Mouse (Mus musculus) intestine, postnatal 0 days (tissue): ENCODE data around the gene Gsg1l. TPM values are rescaled to one million over a fixed set of nuclear protein-coding genes. Genes with fewer than 3 reads are reported as not detected.

ENCODE experiments used
- ATAC-seq: fragments of 200-750 bp; cut with Nextera tagmentation; 2 replicates; pipeline ENCODE4 v1.8.0; 2017; ENCODE audit warnings: mild to moderate bottlenecking, moderate TSS enrichment, moderate library complexity
- H3K27ac ChIP-seq: fragments of 300-500 bp; sonication (generic); 2 replicates; pipeline ENCODE4 v1.5.1; 2014; ENCODE audit warnings: mild to moderate bottlenecking, low read depth, low read length, moderate library complexity
- H3K27me3 ChIP-seq: fragments of 300-500 bp; sonication (generic); replicated peaks from 2 replicates; pipeline ENCODE4 v1.6.1; 2014; ENCODE audit warnings: low read length, mixed read lengths; ENCODE audit not compliant: control insufficient read depth, insufficient read depth
- H3K36me3 ChIP-seq: fragments of 300-500 bp; sonication (generic); 2 replicates; pipeline ENCODE4 v1.6.1; 2014; ENCODE audit warnings: mild to moderate bottlenecking, moderate library complexity; ENCODE audit not compliant: control insufficient read depth, insufficient read depth
- H3K4me1 ChIP-seq: fragments of 300-500 bp; sonication (generic); replicated peaks from 2 replicates; pipeline ENCODE4 v1.6.1; 2014; ENCODE audit warnings: antibody characterized with exemption, low read length, mixed read lengths; ENCODE audit not compliant: control insufficient read depth, insufficient read depth
- H3K4me2 ChIP-seq: fragments of 300-500 bp; sonication (generic); replicated peaks from 2 replicates; pipeline ENCODE4 v1.6.1; 2014; ENCODE audit warnings: low read depth, mild to moderate bottlenecking, moderate library complexity
- H3K4me3 ChIP-seq: fragments of 300-500 bp; sonication (generic); 2 replicates; pipeline ENCODE4 v1.5.1; 2014; ENCODE audit warnings: low read depth, low read length
- H3K9ac ChIP-seq: fragments of 300-500 bp; sonication (generic); 2 replicates; pipeline ENCODE4 v1.6.1; 2014; ENCODE audit warnings: mild to moderate bottlenecking, low read depth, low read length
- H3K9me3 ChIP-seq: fragments of 300-500 bp; sonication (generic); 2 replicates; pipeline ENCODE4 v1.6.1; 2016; ENCODE audit warnings: mixed run types; ENCODE audit not compliant: control insufficient read depth
- CTCF ChIP-seq: sonication (generic); IDR thresholded peaks from 2 replicates; pipeline ENCODE4 v1.5.1; 2016; ENCODE audit warnings: low read depth, mild to moderate bottlenecking, control low read depth, antibody characterized with exemption, moderate library complexity
- WGBS: fragments of 180-500 bp; shearing (Covaris S2); extraction: QIAGEN DNeasy Blood & Tissue Kit; methylation state at CpG from one replicate; pipeline ENCODE4 v1.1.7; 2014; 5-methylcytosine and 5-hydroxymethylcytosine counted together
- polyA plus RNA-seq: library from polyadenylated mRNA; unstranded; fragments of >200 nt; fragmentation: Nextera tagmentation; extraction: Ambion mirVana; gene quantifications from 2 replicates; pipeline ENCODE4 v1.2.1, GENCODE M21; 2015

Gene Gsg1l
- polyA plus RNA-seq, 1 experiment from 2014 or later, result 0.52 TPM

DNA sequence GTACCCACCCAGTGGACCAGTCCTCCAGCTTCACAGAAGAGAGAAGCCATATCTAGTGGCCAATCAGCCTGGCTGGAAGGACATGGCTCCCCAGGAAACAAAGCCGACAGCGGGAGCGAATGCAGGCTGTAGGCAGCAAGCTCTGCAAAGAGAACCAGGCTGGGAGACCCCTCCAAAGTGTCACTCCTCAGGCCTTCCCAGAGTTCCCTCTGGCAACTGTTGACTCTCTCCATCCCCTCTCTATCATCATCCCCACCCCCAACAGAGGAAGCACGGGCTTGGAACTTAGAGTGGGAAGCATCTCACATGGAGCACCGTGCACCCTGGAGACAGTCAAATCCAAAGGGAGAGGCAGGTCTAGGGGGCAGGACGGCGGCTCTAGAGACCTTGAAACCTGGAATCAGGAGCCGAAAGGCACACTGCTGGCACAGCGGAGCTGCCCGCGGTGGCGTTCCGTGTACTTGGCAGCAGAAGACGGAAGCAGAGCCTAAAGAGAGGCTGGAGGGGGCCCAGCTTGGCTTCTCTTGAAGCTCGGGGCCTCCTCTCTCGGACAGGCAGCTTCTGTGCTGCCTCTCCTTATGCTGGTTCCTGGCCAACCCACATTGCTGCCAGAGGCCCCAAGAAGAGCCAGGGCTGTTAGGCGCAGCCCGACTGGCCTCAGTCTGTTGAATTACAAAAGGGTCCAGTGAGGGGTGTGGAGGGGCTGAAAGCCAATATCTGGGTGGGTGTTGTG is 41.3 kb downstream of the Gsg1l start:
- Histone ChIP-seq H3K36me3 (no peaks in the 10 kb centered on the region), H3K9me3 (no peaks in the 10 kb centered on the region), H3K4me3 (no peak overlapping the region), H3K4me1 (no peaks in the 10 kb centered on the region), H3K27me3 (no peaks in the 10 kb centered on the region), H3K27ac (no peak overlapping the region), H3K9ac (no peak overlapping the region), H3K4me2 (no peak overlapping the region)
- no peak for ATAC-seq
- 61% methylated on average over 18 of the region's 18 CpGs for WGBS
- no peak for TF ChIP-seq CTCF

DNA sequence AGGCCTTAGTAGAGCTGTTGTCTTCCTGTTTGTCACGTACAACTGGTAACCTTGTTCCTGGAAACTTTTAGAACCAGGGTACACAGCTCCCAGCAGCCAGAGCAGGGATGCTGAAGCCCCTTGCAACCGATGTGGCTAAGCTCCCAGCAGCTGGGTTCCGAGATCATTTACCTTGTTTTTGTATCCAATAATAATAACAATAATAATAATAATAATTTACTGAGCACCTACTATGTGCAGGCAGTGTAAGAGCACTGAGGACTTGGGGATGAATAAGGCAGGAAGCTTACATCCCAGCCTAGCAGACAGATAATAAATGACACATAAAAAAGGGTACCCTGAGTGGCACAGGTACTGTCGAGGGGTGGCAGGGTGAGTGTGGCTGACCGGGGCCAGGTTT is 42.4 kb downstream of the Gsg1l start:
- H3K27me3 ChIP-seq, result no peaks in the 10 kb centered on the region
- no peak overlapping the region for H3K4me2 ChIP-seq
- TF ChIP-seq CTCF, result no peak
- H3K4me1 ChIP-seq, result no peaks in the 10 kb centered on the region
- ATAC-seq, result no peak
- no peak overlapping the region for H3K27ac ChIP-seq
- no peaks in the 10 kb centered on the region for H3K36me3 ChIP-seq
- H3K4me3 ChIP-seq, result no peak overlapping the region
- no peak overlapping the region for H3K9ac ChIP-seq
- WGBS, result 84% methylated on average over 5 of the region's 5 CpGs
- no peaks in the 10 kb centered on the region for H3K9me3 ChIP-seq

DNA sequence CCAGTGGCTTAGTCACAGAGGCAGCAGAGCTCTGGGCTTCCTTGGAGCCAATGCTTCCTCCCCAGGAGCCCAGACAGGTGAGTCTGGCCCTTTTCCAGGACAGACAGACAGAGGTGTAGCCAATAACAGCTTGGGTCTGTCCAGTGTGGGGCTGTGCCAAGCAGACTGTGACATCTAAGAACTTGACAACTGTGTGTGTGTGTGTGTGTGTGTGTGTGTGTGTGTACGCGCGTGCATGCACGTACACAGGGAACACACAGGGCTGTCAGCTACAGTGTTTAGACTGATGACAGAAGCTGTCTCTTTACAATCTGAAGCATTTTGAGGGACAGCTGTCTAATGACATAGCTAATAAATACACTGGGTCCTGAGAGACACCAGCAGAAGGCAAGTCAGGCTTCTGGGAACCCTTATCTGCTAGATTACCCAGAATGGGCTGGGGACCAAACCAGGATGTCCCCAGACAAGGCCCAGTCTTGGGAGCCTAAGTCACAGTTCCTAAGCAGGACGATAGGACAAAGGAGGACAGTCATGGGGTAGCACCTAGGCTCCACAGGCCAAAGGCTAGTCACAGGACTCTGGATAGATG is 42.9 kb downstream of the Gsg1l start:
- Histone ChIP-seq H3K4me2 (no peak overlapping the region), H3K9ac (no peak overlapping the region), H3K27ac (no peak overlapping the region), H3K4me3 (no peak overlapping the region), H3K9me3 (no peaks in the 10 kb centered on the region), H3K27me3 (no peaks in the 10 kb centered on the region), H3K36me3 (no peaks in the 10 kb centered on the region), H3K4me1 (no peaks in the 10 kb centered on the region)
- WGBS, result 86% methylated on average over 5 of the region's 5 CpGs
- ATAC-seq, result no peak
- TF ChIP-seq CTCF, result no peak

DNA sequence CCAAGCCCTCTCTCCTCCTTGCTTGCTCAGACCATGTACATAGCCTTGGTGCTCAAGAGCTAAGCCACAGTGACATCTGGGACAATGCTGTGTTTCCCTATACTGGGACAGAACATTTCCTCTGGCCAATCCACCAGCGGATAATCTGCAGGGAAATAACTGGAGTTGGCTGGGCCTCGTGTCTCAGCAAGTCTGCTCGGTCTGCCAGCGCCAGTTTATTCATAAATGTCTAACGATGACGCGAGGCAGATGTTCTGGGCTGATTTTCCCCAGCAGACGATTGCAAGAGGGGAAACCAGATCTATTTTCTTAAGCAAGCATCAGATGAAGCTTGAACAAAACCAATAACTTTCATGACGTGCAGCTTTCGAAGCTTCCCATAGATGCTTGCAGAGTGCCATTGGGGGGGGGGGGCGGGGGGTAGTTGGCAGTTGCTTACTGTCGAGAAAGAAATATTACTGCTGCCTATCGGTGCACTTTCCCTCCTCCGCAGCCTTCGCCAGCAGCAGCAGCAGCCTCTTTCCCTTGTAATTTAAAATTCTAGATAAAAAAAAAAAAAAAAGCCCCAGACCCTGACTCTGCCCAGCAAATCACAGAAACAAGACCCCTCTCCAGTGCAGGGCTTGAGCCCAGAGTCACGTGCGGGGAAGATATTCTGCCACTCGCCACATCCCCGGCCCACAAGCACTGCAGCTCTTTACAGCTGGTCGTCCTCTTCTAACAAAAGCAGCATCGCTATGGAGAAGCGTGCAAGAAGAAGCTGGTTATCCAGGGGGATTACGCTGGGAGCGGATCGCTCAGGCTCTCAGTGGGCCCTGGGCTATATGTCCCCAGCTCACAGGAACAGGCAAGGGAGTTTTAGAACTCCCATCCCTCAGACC is 43.6 kb downstream of the Gsg1l start:
- H3K9ac ChIP-seq, result no peak overlapping the region
- WGBS, result 51% methylated on average over 25 of the region's 25 CpGs
- H3K27me3 ChIP-seq, result no peaks in the 10 kb centered on the region
- no peaks in the 10 kb centered on the region for H3K9me3 ChIP-seq
- TF ChIP-seq CTCF, result no peak
- no peaks in the 10 kb centered on the region for H3K4me1 ChIP-seq
- H3K4me2 ChIP-seq, result no peak overlapping the region
- no peak overlapping the region for H3K27ac ChIP-seq
- H3K4me3 ChIP-seq, result no peak overlapping the region
- no peak for ATAC-seq
- no peaks in the 10 kb centered on the region for H3K36me3 ChIP-seq

DNA sequence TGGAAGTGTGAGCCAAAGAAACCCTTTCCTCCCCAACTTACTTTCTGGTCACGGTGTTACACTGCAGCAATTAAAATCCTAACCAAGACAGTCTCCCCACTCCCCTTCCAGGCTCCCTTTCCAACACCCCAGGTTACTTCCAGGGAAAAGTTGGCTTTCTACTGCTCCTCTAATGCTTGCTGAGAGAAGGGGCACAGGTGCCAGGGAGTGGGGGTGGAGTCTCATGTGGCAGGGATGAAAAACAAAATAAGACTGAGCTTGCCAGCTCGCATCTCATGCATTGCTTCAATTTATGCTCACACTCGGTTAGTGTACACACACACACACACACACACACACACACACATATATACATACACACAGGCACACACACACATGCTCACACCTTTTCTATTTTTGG is 46.9 kb downstream of the Gsg1l start:
- H3K27ac ChIP-seq, result no peak overlapping the region
- H3K4me3 ChIP-seq, result no peak overlapping the region
- H3K27me3 ChIP-seq, result no peaks in the 10 kb centered on the region
- WGBS, result 58% methylated on average over 3 of the region's 3 CpGs
- H3K36me3 ChIP-seq, result no peaks in the 10 kb centered on the region
- no peak for ATAC-seq
- H3K9ac ChIP-seq, result no peak overlapping the region
- no peaks in the 10 kb centered on the region for H3K4me1 ChIP-seq
- TF ChIP-seq CTCF, result no peak
- no peaks in the 10 kb centered on the region for H3K9me3 ChIP-seq
- no peak overlapping the region for H3K4me2 ChIP-seq

DNA sequence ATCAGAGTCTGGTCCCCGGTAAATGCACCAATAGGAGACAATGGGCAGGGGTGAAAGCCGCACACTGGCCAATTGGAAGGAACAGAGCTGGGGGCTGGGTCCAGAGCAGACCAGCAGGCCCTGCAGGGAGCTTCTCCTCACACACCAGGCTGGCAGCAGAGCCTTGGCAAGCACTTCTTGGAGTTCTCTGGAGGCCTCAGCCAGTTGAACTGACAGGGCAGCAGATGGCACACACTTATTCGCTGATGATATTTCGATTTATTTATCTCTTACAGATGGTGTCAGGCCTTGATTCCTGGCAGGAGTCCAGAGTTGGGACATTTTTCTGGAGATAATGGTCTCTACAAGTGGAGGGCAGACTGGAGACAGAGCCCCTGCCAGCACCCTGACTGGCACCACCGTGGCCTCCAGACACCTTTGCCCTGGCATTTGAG is 49.4 kb downstream of the Gsg1l start:
- Histone ChIP-seq H3K4me1 (no peaks in the 10 kb centered on the region), H3K27ac (no peak overlapping the region), H3K9ac (no peak overlapping the region), H3K27me3 (no peaks in the 10 kb centered on the region), H3K4me2 (no peak overlapping the region), H3K36me3 (no peaks in the 10 kb centered on the region), H3K9me3 (no peaks in the 10 kb centered on the region), H3K4me3 (no peak overlapping the region)
- no peak for ATAC-seq
- WGBS, result 83% methylated on average over 5 of the region's 5 CpGs
- TF ChIP-seq CTCF, result no peak
